Mouse (Mus musculus) testis, postnatal 14 days (tissue): ENCODE data around the gene Hyou1.
A peak's percentile ranks its signal among the peaks of the same experiment; 100 is the strongest.
"Not testable (repeated sequence)": the region's sequence is repeated elsewhere in the genome, so short reads cannot be mapped to it uniquely, and the experiment has no call there.

Source experiments
- DNase-seq: peaks from one replicate; pipeline ENCODE4 v3.0.0; 2021; ENCODE audit warnings: low spot score

The Hyou1 gene

DNA sequence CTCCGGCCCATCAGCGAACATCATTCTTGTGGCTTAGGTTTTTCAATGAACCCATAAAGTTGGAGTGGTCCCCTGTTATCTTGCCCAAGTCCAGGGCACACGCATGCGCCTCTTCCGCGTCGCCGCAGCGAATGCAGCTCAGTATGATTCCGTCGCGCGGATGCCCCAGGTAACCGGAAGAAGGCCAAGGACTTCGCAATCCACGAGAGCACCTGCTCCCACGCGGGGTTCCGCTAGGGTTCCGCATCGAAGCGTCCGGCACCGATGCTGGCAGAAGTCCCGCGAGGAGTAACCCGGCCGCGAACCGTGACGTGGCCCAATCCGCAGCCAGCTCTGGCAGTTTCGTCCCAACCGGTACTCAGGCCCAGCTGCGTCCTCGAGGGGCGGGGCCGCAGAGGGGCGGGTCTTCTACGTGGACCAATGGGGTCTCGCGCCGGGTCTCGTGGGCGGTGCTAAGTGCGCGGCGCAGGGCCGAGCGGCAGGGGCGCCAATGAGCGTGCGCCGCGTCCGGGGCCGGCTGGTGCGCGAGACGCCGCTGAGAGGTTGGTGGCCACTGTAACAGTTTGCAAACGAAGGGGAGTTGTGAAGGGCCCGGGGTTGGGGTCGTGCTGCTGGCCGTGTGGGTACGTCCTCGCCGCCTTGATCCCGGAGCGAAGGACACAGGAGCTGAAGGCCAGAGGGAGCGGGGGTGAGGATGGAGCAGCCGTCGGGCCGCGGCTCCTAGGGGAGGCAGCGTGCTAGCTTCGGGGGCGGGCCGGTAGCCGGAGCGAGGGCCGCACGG, at the start of gene Hyou1:
Gene Hyou1 (plus strand): TSS at position 437 of the 781 bp plus-strand sequence.
- peak; percentile 98 for DNase-seq

GRCm38 (mm10) chr9:44330736-44331135, 48.6 kb upstream of the Hyou1 start:
- DNase-seq: no peak

- DNase-seq: no peak
Measured at GRCm38 (mm10) chr9:44332918-44333638, 46.2 kb upstream of the Hyou1 start.

GRCm38 (mm10) chr9:44334396-44335330, 44.6 kb upstream of the Hyou1 start, which contains the start of gene H2afx:
Gene H2afx, plus strand, starts transcription at chr9:44334694.
- DNase-seq: peak; percentile 100

DNA sequence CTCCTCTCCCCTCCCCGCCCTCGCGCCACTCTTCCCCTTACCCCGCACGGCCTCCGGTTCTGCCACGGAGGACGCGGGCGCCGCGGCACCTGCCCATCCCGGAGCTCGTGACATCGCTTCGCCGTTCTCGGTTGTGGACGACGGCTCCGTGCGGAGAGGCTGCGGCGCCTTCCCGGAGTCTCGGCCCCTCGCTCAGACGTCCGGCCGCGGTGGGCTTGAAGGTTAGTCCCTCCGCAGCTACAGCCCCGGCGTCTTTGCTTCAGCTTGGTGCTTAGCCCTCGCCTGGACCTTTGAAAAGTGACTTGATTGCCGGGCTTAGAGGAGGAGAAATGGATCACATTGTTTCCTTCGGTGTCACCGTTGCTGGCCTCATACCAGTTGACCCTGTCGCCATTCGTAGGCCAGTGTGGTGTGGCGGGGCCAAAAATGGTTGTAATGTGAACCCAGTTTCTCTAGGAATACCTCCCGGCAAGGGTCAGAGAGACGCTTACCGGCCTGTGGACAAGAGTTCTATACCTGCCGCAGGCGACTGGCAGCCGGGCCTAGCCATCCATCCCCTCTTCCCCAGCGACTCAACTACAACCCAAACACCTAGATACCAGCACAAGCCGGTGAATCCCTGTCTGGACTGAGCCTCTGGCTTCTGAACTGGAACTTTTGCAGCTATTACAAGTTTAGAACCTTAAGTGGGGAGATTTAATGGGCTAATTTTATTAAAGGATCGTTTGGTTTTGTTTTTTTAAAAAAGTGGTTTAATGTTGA, 43.8 kb upstream of the Hyou1 start:
- no peak for DNase-seq

DNA sequence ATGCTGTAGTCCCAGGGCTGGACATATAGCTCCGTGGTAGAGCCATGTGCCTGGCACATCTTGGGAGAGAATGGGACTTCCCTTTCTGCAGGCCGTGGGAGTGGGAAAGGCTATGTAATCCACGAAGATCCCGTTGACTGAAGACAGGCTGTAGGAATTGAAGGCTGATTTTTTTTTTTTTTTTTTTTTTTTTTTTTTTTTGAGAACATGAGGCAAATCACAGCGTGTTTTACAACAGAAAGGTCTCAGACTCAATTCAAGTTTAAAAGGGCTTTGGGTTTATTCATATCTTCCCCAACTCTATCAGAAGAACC, 43.2 kb upstream of the Hyou1 start:
- no peak for DNase-seq

DNA sequence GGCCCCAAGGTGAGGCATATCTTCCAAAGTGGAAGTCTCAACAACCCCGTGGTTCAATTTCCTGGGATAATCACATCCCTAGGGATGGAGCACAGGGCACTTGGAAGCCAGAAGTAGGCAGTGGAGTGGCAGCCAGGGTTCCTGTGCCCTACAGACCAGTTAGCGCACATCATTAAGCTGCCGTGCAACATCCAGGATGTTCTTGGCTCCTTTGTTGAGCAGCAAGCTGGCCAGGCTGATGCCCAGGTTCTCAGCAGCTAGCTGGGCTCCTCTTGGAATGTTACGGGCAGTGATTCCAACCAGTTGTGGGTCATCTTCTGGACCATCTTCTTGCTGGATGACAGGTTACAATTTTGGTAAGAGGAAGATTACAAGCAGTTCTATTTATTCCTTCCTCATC, 42.8 kb upstream of the Hyou1 start:
- DNase-seq: not testable (repeated sequence)

GRCm38 (mm10) chr9:44336964-44337363, 42.3 kb upstream of the Hyou1 start:
- DNase-seq: no peak

DNA sequence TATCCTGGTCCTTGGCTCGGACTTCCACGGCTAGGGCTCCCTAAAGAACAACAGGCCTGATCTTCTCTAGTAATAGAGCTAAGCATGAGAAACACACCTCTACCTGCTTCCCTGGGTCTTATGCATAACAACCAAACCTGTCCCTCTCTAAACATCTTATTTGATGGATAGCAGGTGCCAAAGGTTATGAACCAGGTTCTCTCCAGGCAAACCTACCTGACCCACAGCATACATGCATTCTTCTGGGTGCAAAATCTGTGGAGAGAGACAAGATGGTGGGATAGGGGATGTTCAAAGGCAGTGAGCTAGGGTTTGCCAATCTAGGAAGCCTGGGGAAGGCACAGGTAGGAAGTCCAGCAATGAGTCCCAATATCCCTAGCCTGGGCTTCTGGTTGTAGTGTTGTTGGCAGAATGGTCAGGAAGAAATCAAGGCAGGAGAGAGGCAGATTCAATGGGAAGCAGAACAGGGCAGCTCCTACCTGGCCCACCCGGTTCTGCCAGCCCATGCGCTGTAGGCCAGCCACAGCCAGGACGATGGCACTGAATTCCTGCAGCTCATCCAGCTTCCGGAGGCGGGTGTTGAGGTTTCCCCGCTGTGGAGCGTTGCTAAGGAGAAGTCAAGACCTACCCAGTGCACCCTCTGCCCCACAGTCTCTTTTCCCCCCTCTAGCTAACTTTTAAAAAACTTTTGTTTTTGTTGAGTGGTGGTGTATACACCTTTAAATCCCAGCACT, 41.7 kb upstream of the Hyou1 start:
- no peak for DNase-seq

GRCm38 (mm10) chr9:44338574-44338973, 40.7 kb upstream of the Hyou1 start:
- DNase-seq: no peak

- DNase-seq: no peak
Measured at GRCm38 (mm10) chr9:44341487-44341886, 37.8 kb upstream of the Hyou1 start.

- no peak for DNase-seq
Measured at GRCm38 (mm10) chr9:44342173-44342572, 37.1 kb upstream of the Hyou1 start.

DNA sequence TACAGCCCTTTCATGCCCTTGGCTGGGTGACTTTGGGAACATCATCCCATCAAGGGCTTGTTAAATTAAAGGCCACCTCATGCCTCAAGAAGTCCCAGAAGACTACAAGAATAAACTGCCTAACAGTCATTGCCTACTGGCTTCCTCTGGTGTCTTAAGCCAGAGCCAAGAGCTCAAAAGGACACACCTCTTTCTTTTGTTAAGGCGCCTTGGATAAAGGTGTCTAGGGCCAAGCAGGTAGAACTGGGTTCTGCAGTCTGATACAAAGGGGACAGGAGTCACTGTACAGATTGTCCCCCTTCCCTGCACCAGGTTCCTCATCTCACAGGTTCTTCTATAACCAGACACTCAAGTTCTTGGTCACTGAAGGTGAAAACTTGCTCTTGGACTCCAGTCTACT, 36.7 kb upstream of the Hyou1 start:
- DNase-seq: no peak

GRCm38 (mm10) chr9:44343290-44343689, 36.0 kb upstream of the Hyou1 start:
- DNase-seq: no peak

DNA sequence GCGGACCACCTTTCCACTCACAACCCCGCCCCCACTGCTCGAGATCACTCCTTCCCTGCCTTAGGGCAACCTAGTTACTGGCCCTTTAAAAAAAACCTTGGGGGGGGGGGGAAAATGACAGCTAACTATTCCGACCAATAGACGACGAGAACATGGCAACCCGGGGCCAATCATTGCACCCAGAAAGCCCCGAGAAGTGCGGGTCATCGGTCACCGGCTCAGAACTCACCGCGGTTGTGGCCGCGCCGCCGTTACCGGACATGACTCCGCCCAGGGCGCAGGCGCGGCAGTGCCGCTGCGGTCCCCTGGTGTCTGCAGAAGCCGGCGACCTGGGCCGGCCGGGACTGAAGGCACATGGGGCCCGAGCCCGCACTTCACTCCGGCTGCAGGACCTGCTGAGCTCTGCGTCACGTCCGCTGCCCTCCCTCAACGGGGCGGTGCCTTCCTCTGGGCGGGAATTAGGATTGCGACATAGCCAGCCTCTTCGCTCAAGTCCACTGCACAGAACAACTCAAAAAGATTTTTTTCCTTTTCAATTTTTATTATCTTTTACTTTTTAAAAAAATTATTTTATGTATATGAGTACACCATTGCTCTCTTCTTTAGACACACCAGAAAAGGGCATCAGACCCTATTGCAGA, 35.4 kb upstream of the Hyou1 start, which contains the start of gene Hmbs:
Gene Hmbs (minus strand): TSS at position 448 of the 641 bp plus-strand sequence.
- DNase-seq: peak; percentile 89

- peak; percentile 55 for DNase-seq
Measured at GRCm38 (mm10) chr9:44345570-44346433, 33.5 kb upstream of the Hyou1 start.

GRCm38 (mm10) chr9:44347166-44347565, 32.1 kb upstream of the Hyou1 start:
- no peak for DNase-seq

GRCm38 (mm10) chr9:44347621-44348020, 31.7 kb upstream of the Hyou1 start:
- no peak for DNase-seq

DNA sequence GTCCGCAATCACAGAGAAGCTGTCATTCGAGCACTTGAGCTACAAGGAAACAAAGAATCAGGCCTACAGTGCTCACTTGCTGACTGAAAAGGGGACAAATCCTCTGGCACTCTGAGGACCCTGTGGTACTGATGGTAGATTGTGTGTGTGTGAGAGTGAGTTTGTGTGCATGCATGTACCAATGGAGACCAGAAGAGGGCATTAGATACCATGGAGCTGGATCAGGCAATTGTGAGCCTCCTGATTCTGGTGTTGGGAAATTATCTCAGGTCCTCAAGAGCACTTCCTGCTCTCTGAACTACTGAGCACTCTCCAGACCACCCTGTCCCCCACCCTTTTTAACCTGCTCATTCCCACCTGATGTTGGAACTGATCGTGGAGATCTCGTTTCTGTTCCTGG, 30.7 kb upstream of the Hyou1 start:
- no peak for DNase-seq
